Mouse (Mus musculus) layer of hippocampus, postnatal 14 days (tissue): ENCODE results near the gene Polr2c. TPM values are rescaled to one million over a fixed set of nuclear protein-coding genes. Genes with fewer than 3 reads are reported as not detected.
"Not testable (repeated sequence)": the region's sequence is repeated elsewhere in the genome, so short reads cannot be mapped to it uniquely, and the experiment has no call there.

ENCODE experiments used
- DNase-seq, 2 experiments: peaks; one replicate each; pipeline ENCODE4 v3.0.0; 2021 to 2022; ENCODE audit warnings: low spot score in 2 of 2, mixed read lengths in 1 of 2
- total RNA-seq, 2 experiments: library from RNA; stranded (reverse); gene quantifications; 2 replicates each; pipeline ENCODE4 v1.2.3; 2021

The Polr2c gene
- total RNA-seq, 2 experiments from 2014 or later, result 50.0 to 57.8 TPM

DNA sequence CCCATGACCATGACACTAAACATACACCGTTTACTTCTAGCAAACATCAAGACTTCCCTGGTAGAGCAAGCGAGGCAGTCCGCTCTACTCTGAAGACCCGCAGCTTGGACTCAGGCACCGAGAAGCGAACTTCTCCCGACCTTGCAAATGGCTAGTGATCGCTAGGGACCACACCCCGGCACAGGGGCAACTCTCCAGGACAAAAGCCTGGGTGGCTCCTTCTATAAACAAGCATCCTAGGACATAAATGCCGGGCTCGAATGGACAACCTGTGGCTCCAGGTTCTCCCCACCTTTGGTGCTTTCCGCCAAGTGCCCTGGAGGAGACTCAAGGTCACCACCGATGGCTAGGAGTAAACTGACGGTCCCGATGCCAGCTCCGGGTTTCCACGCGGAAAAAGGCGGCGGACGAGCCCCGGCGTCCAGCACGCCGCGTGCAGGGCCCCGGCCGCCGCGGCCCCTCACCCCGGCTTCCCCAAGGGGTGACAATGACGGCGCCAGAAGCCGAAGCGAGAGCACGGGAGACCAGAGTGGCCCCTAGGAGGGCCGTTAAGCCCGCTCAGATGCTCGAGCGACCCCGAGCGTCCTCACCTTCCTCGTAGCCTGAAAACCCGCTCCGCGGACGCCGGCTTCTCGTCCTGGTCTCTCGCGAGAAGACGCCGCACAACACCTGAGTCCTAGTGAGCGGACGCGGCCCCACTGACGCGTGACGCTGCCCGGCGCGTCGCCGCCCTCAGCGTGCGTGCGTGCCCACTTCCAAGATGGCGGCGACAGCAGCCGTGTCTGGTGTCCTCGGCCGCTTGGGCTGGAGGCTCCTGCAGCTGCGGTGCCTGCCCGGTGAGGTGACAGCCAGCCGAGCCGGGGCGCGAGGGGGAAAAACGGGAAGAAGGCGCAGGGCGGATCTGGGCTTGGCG is 19.3 kb upstream of the Polr2c start, which contains the start of the genes Coq9 and Ciapin1:
Coq9 (plus strand) TSS at position 660 of the 913 bp plus-strand sequence.
Ciapin1 (minus strand) TSS at position 697 of the 913 bp plus-strand sequence.
- DNase-seq, result peak; percentile 92 to 95

- peak in 1 of 2 experiments; percentile 72 for DNase-seq
Measured at GRCm38 (mm10) chr8:94838600-94838999, 18.6 kb upstream of the Polr2c start.

- no peak for DNase-seq
Measured at GRCm38 (mm10) chr8:94841183-94841582, 16.1 kb upstream of the Polr2c start.

DNA sequence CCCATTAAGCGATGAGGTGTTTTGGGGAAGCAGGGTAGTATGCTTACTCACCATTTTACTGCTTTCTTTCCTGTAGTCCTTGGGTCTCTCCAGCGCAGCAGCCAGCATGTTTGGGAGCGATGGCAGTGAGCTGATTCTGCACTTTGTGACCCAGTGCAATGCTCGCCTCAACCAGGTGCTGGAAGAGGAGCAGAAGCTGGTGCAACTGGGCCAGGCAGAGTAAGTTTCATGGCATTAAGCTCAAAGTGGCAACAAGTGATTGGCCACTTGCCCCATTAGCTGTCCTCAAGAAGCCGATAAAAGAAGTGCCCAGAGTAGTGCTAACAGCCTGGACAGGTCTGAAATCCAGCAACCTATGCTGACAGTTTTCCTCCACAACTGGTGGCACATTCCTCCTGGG is 7.2 kb upstream of the Polr2c start:
- DNase-seq, result no peak

GRCm38 (mm10) chr8:94854761-94855160 is 2.5 kb upstream of the Polr2c start:
- DNase-seq, result not testable (repeated sequence)

DNA sequence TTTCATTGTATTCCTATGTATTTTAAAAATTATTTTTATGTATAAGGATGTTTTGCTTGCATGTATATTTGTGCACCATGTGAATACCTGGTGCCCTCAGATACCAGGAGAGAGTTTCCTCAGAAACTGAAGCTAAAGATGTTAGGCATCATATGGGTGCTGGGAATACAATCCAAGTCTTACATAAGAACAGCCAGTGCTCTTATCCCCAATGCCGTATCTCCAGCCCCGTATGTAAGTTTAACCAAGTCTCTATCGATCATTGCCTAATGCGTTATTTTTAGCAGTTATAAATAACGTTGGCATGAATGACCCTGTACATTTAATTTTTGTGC is 272 bp upstream of the Polr2c start:
- DNase-seq, result no peak

DNA sequence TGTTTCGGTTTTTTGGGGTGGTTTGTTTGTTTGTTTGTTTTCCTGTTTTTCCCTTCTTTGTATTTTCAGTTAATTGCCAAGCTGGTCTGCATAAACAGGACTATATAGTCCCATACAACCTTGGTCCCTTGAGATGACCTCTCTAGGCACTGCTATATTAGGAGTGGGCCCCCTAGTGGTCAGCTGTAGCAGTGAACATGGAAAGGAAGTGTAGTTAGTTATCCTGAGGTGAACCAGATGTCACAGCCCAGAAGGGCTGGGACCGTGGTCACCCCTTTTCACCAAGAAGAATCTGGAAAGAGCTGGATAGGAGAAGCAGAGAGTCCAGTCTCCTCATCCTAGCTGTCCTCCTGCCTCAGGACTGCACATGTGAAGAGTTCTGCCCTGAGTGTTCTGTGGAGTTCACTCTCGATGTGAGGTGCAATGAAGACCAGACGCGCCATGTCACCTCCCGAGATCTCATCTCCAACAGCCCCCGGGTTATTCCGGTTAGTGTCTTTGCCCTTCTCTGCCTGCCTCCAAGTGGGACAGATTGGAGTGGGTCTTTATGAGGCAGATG is 4.2 kb downstream of the Polr2c start:
- DNase-seq, result peak in 1 of 2 experiments; percentile 36

GRCm38 (mm10) chr8:94862487-94863220 is 5.4 kb downstream of the Polr2c start:
- DNase-seq, result no peak

DNA sequence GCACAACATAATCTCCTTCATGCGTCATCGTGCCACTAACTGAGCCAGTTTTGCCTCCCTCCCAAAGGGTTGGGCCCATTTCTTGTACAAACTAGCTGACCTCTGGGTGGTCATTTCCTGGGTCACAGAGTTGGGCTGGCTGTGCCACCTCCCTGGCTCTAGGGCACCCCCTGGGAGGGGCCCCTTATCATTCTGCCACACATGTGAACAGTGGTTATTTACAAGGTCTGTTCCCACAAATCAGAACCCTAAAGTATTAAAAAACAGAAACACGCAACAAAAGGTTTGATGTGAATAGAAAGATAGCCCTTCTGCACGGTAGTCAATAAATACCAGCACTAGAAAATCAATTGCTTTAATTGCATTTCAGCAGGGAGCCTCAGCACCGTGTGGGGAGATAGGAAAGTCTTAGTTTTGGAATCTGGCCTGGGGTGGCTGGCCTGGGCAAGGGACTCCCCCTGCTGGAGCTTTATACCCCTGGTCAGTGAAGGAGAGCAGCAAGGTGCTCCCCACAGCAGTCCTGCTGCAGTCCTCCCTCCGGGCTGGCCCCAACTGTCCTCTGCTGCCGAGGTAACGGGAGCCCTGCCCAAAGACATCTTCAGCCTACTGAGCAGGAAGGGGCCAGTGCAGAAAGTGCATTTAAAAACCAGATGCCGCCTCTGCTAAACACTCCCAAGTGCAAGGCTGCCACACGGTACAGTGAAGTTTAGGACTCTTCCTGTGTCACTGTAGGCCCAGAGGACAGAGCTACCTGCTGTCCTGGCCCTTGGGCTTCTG is 6.8 kb downstream of the Polr2c start:
- no peak for DNase-seq

GRCm38 (mm10) chr8:94865292-94865691 is 8.0 kb downstream of the Polr2c start:
- DNase-seq, result peak in 1 of 2 experiments; percentile 24

GRCm38 (mm10) chr8:94866921-94867320 is 9.7 kb downstream of the Polr2c start:
- DNase-seq, result no peak

- no peak for DNase-seq
Measured at GRCm38 (mm10) chr8:94869146-94869545, 11.9 kb downstream of the Polr2c start.

DNA sequence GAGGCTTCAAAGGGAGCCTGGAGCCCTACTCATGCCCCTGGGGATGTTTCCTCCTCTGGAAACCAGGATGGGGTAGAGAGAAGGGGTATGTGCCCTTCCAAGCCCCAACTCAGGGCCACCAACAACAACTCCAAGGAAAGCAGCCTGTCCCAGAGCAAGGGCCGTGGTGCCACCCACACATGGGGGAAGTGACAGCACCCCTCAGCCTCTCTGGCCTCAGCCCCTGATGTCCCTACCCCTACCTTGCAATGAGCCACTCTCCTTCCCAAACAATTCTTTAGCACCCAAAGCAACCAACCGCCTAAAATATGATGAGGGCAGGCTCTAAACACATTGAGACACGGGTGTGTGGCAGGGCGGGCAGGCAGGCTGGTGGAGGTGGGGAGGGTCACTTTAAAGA is 12.8 kb downstream of the Polr2c start:
- no peak for DNase-seq

GRCm38 (mm10) chr8:94870474-94871107 is 13.3 kb downstream of the Polr2c start:
- peak; percentile 69 to 73 for DNase-seq

GRCm38 (mm10) chr8:94871108-94871894 is 14.1 kb downstream of the Polr2c start:
- DNase-seq, result peak in 1 of 2 experiments; percentile 87

GRCm38 (mm10) chr8:94872156-94872555 is 14.9 kb downstream of the Polr2c start:
- no peak for DNase-seq

- no peak for DNase-seq
Measured at GRCm38 (mm10) chr8:94872576-94872975, 15.3 kb downstream of the Polr2c start.

- DNase-seq, result peak; percentile 71 to 72
Measured at GRCm38 (mm10) chr8:94874358-94874757, 17.1 kb downstream of the Polr2c start.

DNA sequence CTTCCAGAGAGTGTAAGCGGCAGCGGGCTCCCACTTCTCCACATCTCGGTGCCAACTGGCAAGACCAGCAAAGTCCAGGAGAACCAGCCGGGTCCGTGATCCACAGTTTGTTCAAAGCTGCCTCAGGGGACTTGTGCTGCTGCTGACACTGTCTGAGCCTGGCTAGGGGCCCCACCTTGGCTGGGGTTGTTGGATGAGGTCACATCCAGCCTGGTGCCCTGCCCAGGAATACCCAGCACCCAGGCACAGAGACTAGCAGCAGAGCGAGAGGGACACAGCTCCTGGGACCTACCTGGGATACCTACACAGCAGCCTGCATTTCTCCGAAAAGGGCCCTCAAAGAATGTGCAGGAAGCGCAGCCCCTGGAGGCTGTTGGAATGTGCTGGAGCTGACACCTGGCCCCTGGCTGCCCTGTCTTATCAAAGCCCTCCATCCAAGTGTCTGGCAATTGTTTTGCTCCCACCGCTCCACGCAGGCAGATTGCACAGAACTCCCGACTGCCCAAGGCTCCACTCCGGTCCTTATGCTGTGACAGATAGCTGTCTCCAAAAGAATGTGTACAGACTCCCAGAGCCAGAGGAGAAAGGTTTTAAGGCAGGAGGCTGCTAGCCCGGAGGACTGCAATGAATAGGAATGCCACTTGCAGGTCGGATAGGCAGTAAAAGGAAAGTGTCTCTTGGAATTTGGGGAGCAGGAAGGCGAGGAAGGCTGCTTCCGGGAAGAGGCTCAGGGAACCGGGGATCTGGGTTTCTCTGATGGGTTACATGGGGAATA is 18.0 kb downstream of the Polr2c start:
- DNase-seq, result peak in 1 of 2 experiments; percentile 26
